Mouse (Mus musculus) olfactory bulb, adult 2 months (tissue): ENCODE measurements around the gene Cybrd1.

Experiments
- CTCF ChIP-seq: fragments of 200-500 bp; IDR thresholded peaks from 2 replicates; pipeline ENCODE4 v1.5.1; 2012; ENCODE audit warnings: low read depth, mild to moderate bottlenecking, low read length, moderate library complexity; ENCODE audit not compliant: insufficient read depth
- POLR2A ChIP-seq: fragments of 200-500 bp; IDR thresholded peaks from 2 replicates; pipeline ENCODE4 v1.6.1; 2012; ENCODE audit warnings: mild to moderate bottlenecking, low read depth, low read length, moderate library complexity; ENCODE audit not compliant: insufficient read depth

GRCm38 (mm10) chr2:71187950-71188349, 70.2 kb downstream of the Cybrd1 start:
- no peak for TF ChIP-seq POLR2A
- TF ChIP-seq CTCF, result no peak
